Mouse (Mus musculus) liver, embryonic 11.5 days (tissue): ENCODE measurements at regions not wholly inside any gene's neighbourhood (a gene's known extent, or its start where the extent isn't known, plus 50 kb on each side); places are given as distances from the start of the nearest gene placed in this dataset.
"Not testable (repeated sequence)": the region's sequence is repeated elsewhere in the genome, so short reads cannot be mapped to it uniquely, and the experiment has no call there.

Source experiments
- ATAC-seq: fragments of 200-750 bp; cut with Nextera tagmentation; replicated peaks from 2 replicates; pipeline ENCODE4 v1.8.0; 2017; ENCODE audit warnings: moderate number of reproducible peaks, mild to moderate bottlenecking, moderate TSS enrichment, moderate library complexity; ENCODE audit not compliant: low FRiP score
- DNase-seq: peaks from one replicate; pipeline ENCODE4 v3.0.0-alpha.2; 2017; ENCODE audit warnings: low spot score
- H3K27ac ChIP-seq: fragments of 300-500 bp; sonication (generic); 2 replicates; pipeline ENCODE4 v1.5.1; 2014; ENCODE audit warnings: mild to moderate bottlenecking, low read depth, low read length, control low read depth
- H3K27me3 ChIP-seq: fragments of 300-500 bp; sonication (generic); replicated peaks from 2 replicates; pipeline ENCODE4 v1.6.1; 2014; ENCODE audit warnings: low read length, mixed read lengths; ENCODE audit not compliant: control insufficient read depth, insufficient read depth
- H3K36me3 ChIP-seq: fragments of 300-500 bp; sonication (generic); 2 replicates; pipeline ENCODE4 v1.6.1; 2014; ENCODE audit warnings: mild to moderate bottlenecking, low read length, moderate library complexity, mixed read lengths; ENCODE audit not compliant: control insufficient read depth, insufficient read depth
- H3K4me1 ChIP-seq: fragments of 300-500 bp; sonication (generic); replicated peaks from 2 replicates; pipeline ENCODE4 v1.6.1; 2014; ENCODE audit warnings: low read length, mixed read lengths; ENCODE audit not compliant: control insufficient read depth, insufficient read depth
- H3K4me2 ChIP-seq: fragments of 300-500 bp; sonication (generic); 2 replicates; pipeline ENCODE4 v1.6.1; 2014; ENCODE audit warnings: mild to moderate bottlenecking, control low read depth, moderate library complexity
- H3K4me3 ChIP-seq: fragments of 300-500 bp; sonication (generic); 2 replicates; pipeline ENCODE4 v1.5.1; 2014; ENCODE audit warnings: low read depth, low read length, control low read depth
- H3K9ac ChIP-seq: fragments of 300-500 bp; sonication (generic); 2 replicates; pipeline ENCODE4 v1.6.1; 2014; ENCODE audit warnings: low read depth, low read length, control low read depth
- H3K9me3 ChIP-seq: fragments of 300-500 bp; sonication (generic); 2 replicates; pipeline ENCODE4 v1.6.1; 2016; ENCODE audit warnings: low read length, inconsistent platforms, mixed read lengths; ENCODE audit not compliant: control insufficient read depth
- WGBS: fragments of 180-500 bp; shearing (Covaris S2); extraction: QIAGEN DNeasy Blood & Tissue Kit; methylation state at CpG from one replicate; pipeline ENCODE4 v1.1.7; 2014; 5-methylcytosine and 5-hydroxymethylcytosine counted together

DNA sequence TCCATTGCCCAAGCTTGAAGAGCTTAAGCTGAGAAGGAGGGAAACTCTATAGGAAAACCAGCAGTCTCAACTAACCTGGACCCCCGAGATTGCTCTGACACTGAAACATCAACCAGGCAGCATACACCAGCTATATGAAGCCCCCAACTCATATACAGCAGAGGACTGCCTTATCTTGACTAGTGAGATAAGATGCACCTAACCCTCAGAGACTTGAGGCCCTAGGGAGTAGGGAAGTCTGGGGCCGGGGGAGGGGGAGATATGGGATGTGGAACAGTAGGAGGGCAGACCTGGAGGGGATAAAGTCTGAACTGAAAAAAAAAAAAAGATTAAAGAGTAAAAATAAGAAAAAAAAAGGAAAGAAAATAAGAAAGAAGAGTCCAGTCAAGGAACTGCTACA lies 540.5 kb upstream of the Pkdcc start:
- H3K27me3 ChIP-seq, result no peaks in the 10 kb centered on the region
- no peaks in the 10 kb centered on the region for H3K36me3 ChIP-seq
- WGBS, result 69% methylated on average over 2 of the region's 2 CpGs
- no peaks in the 10 kb centered on the region for H3K9me3 ChIP-seq
- no peak overlapping the region for H3K4me3 ChIP-seq
- no peak for DNase-seq
- H3K27ac ChIP-seq, result no peak overlapping the region
- H3K9ac ChIP-seq, result no peak overlapping the region
- no peak for ATAC-seq
- H3K4me1 ChIP-seq, result no peaks in the 10 kb centered on the region
- H3K4me2 ChIP-seq, result no peak overlapping the region

- H3K27me3 ChIP-seq, H3K36me3 ChIP-seq, H3K4me2 ChIP-seq, DNase-seq, H3K4me3 ChIP-seq, H3K4me1 ChIP-seq, H3K27ac ChIP-seq, H3K9ac ChIP-seq, H3K9me3 ChIP-seq, ATAC-seq: not testable (repeated sequence)
- WGBS, result 76% methylated on average over 1 of the region's 1 CpGs
Observed at GRCm38 (mm10) chr17:82666557-82666956, 548.5 kb upstream of the Pkdcc start.

- Histone ChIP-seq H3K9ac (no peak overlapping the region), H3K27me3 (no peaks in the 10 kb centered on the region), H3K27ac (no peak overlapping the region), H3K36me3 (no peaks in the 10 kb centered on the region), H3K4me3 (no peak overlapping the region), H3K4me2 (no peak overlapping the region), H3K9me3 (no peaks in the 10 kb centered on the region), H3K4me1 (no peaks in the 10 kb centered on the region)
- ATAC-seq (no peak), DNase-seq (no peak)
- 87% methylated on average over 6 of the region's 6 CpGs for WGBS
Observed at GRCm38 (mm10) chr17:82664352-82664751, 550.7 kb upstream of the Pkdcc start.

DNA sequence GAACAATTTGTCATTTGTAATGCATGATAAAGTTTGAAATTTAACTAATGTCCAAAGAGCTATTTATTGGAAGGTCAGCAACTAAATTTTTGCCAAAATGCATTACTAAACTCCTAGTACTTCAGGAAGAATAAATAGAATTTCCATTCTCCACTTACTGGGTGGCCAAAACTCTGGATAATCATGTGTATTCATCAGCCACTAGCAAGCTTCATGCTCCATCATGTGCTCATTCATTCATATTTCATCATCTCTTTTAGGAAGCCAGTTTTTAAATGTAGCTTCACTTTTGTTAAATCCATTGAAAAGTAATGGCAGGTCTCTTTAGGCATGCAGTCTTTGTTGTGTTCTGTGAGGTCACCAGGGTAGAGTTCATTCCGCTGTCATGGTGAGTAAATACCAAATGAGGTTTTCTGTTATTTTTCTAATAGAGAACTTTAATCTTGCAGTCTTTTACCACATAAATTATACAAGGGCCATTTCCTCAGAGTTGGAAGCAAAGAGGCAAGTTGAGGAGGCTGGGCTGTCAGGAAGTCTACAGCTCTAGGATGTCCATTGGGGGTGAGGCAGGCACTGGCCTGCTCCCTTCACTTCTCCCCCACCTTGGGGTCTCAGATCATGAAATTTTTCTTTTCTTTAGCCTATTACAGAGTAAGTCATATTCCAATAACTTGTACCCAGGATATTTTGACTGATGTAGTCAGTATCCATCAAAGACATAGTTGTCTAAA lies 578.5 kb upstream of the Pkdcc start:
- Histone ChIP-seq H3K36me3 (no peaks in the 10 kb centered on the region), H3K9ac (no peak overlapping the region), H3K27me3 (no peaks in the 10 kb centered on the region), H3K4me1 (no peaks in the 10 kb centered on the region), H3K9me3 (no peaks in the 10 kb centered on the region), H3K4me3 (no peak overlapping the region), H3K27ac (no peak overlapping the region), H3K4me2 (no peak overlapping the region)
- WGBS, result 89% methylated on average over 1 of the region's 1 CpGs
- ATAC-seq (no peak), DNase-seq (no peak)

- no peak overlapping the region for H3K9ac ChIP-seq
- ATAC-seq (no peak), DNase-seq (no peak)
- no peak overlapping the region for H3K4me2 ChIP-seq
- WGBS, result 75% methylated on average over 4 of the region's 4 CpGs
- no peaks in the 10 kb centered on the region for H3K9me3 ChIP-seq
- no peaks in the 10 kb centered on the region for H3K27me3 ChIP-seq
- no peak overlapping the region for H3K27ac ChIP-seq
- H3K4me1 ChIP-seq, result no peaks in the 10 kb centered on the region
- H3K4me3 ChIP-seq, result no peak overlapping the region
- H3K36me3 ChIP-seq, result no peaks in the 10 kb centered on the region
Observed at GRCm38 (mm10) chr17:82635849-82636248, 579.2 kb upstream of the Pkdcc start.

DNA sequence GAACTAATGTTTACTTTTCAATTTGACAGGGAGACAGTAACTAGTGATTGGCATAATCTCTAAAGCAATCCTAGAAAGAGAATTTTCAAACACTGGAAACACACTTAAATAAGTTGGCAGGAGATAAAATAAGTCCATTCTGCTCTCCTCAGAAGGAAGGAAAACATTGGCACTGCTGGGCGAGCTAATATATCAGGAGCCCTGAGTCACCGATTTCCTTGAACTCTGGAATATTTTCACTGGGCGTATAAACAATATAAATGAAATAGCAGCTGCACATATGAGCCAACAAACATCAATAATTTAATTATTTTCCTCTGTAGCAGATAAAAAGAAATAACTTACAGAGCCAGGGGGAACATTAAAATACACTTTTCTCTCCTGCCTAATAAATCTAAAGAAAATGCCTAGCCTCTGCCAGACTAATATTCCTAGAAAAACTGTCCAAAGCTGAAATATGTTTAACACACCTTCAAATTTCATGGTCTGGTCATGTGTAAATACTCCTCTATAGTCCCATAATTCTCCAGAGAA lies 608.4 kb upstream of the Pkdcc start:
- no peaks in the 10 kb centered on the region for H3K4me1 ChIP-seq
- DNase-seq, result no peak
- 85% methylated on average over 3 of the region's 3 CpGs for WGBS
- no peaks in the 10 kb centered on the region for H3K9me3 ChIP-seq
- H3K36me3 ChIP-seq, result no peaks in the 10 kb centered on the region
- ATAC-seq, result no peak
- no peak overlapping the region for H3K4me3 ChIP-seq
- no peak overlapping the region for H3K27ac ChIP-seq
- H3K27me3 ChIP-seq, result no peaks in the 10 kb centered on the region
- no peak overlapping the region for H3K4me2 ChIP-seq
- H3K9ac ChIP-seq, result no peak overlapping the region

- Histone ChIP-seq H3K9me3 (no peaks in the 10 kb centered on the region), H3K36me3 (no peaks in the 10 kb centered on the region), H3K4me3 (no peak overlapping the region), H3K4me1 (no peaks in the 10 kb centered on the region), H3K4me2 (no peak overlapping the region), H3K27ac (no peak overlapping the region), H3K27me3 (no peaks in the 10 kb centered on the region), H3K9ac (no peak overlapping the region)
- WGBS, result 83% methylated on average over 2 of the region's 2 CpGs
- no peak for ATAC-seq
- DNase-seq, result no peak
Observed at GRCm38 (mm10) chr17:82583801-82584200, 631.3 kb upstream of the Pkdcc start.

DNA sequence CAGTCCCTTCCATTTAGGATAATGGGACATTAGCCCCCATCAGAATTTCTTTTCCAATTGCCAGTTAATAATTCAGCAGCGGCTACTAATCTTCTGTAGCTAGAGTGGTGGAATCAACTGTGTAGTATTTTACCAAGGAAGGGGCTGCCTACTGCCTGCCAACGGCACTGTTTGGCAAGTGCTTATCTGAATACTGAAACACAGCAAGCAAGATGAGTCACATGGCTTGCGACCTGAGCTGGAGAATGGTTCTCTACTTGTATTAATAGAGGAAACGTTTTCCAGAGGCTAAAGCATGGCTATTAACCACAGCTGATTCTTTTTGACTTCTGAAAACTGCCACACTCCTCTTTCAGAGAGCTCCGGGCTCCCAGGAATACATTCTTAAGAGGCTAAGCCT lies 681.6 kb upstream of the Pkdcc start:
- WGBS, result 65% methylated on average over 5 of the region's 5 CpGs
- H3K9ac ChIP-seq, result no peak overlapping the region
- no peak overlapping the region for H3K4me2 ChIP-seq
- no peaks in the 10 kb centered on the region for H3K9me3 ChIP-seq
- ATAC-seq (no peak), DNase-seq (no peak)
- no peak overlapping the region for H3K4me3 ChIP-seq
- H3K4me1 ChIP-seq, result no peaks in the 10 kb centered on the region
- H3K27ac ChIP-seq, result no peak overlapping the region
- no peaks in the 10 kb centered on the region for H3K27me3 ChIP-seq
- H3K36me3 ChIP-seq, result no peaks in the 10 kb centered on the region

DNA sequence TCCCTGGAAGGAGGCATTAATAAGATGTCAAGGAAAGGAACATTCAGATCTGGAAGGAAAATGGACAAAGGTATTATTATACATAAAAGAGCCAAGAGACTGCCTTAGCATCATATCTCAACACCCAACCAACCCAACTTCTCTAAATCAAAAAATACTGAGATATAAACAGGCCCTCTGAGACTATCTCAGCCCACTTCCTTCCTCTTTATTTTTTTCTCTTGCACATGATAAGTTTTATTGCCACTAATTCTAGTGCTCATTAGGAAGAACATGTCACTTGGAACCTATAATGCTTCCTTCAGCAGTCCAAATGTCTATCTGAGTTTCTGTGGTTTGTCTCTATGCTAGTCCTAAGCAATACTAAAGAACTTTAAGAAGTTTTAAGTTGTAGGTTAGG lies 697.0 kb upstream of the Pkdcc start:
- Histone ChIP-seq H3K27ac (no peak overlapping the region), H3K36me3 (no peaks in the 10 kb centered on the region), H3K9me3 (no peaks in the 10 kb centered on the region), H3K4me1 (no peaks in the 10 kb centered on the region), H3K9ac (no peak overlapping the region), H3K27me3 (no peaks in the 10 kb centered on the region), H3K4me3 (no peak overlapping the region), H3K4me2 (no peak overlapping the region)
- no peak for ATAC-seq
- no peak for DNase-seq
